Comparison of ENCODE assay signal across 16 mouse cellular contexts in genomic region chr2:44916286-44916685, GRCm38 (mm10).
"Had no signal": no experiment of that assay in that cellular context is flagged by ENCODE, and none has a peak within 500 bp of the region (broad histone marks: within the 10 kb centered on the region; RNA-seq: fewer than 3 reads in every experiment).

No protein-coding gene starts in this region.

- H3K27ac ChIP-seq: neural tube, embryonic 12.5 days; neural tube, embryonic 13.5 days; neural tube, embryonic 15.5 days; stomach, embryonic 15.5 days; stomach, postnatal 0 days had no signal

- H3K4me3 ChIP-seq: neural tube, embryonic 12.5 days; neural tube, embryonic 13.5 days; neural tube, embryonic 15.5 days; stomach, embryonic 15.5 days had no signal

- H3K9ac ChIP-seq: neural tube, embryonic 12.5 days; neural tube, embryonic 13.5 days; neural tube, embryonic 15.5 days; stomach, embryonic 15.5 days had no signal

- H3K27me3 ChIP-seq: neural tube, embryonic 12.5 days; neural tube, embryonic 13.5 days; neural tube, embryonic 15.5 days; stomach, embryonic 15.5 days had no signal

- H3K4me1 ChIP-seq: neural tube, embryonic 12.5 days; neural tube, embryonic 13.5 days; neural tube, embryonic 15.5 days; stomach, embryonic 15.5 days had no signal

- H3K36me3 ChIP-seq: neural tube, embryonic 12.5 days; neural tube, embryonic 13.5 days; neural tube, embryonic 15.5 days; stomach, embryonic 15.5 days had no signal

- H3K4me2 ChIP-seq: neural tube, embryonic 12.5 days; neural tube, embryonic 13.5 days; neural tube, embryonic 15.5 days; stomach, embryonic 15.5 days had no signal

- DNase-seq: right cerebral cortex, adult 18-20 months; right cerebral cortex, postnatal 14 days; right cerebral cortex, postnatal 25 days; right cerebral cortex, postnatal 4 days; spleen, adult 18-20 months; thymus, adult 18-20 months; thymus, adult 2 months; thymus, postnatal 14 days; thymus, postnatal 25 days; thymus, postnatal 36 days; thymus, postnatal 4 days had no signal

- H3K9me3 ChIP-seq: neural tube, embryonic 12.5 days; neural tube, embryonic 13.5 days; neural tube, embryonic 15.5 days; stomach, embryonic 15.5 days had no signal
